Mouse (Mus musculus): ENCODE results near the gene Sprr2f. TPM values are rescaled to one million over a fixed set of nuclear protein-coding genes. Genes with fewer than 3 reads are reported as not detected.

Sprr2f gene
- polyA plus RNA-seq, 1 experiment from 2014 or later: 9.2 TPM

GRCm38 (mm10) chr3:92361619-92362018 is 3.4 kb upstream of the Sprr2f start:
- Histone ChIP-seq H3K9me3 (ENCODE audit: control insufficient read depth, low read length) (no peaks in the 10 kb centered on the region), H3K4me1 (replicated peaks; ENCODE audit: control insufficient read depth, insufficient read depth) (no peaks in the 10 kb centered on the region), H3K36me3 (ENCODE audit: control insufficient read depth, insufficient read depth, low read length) (no peaks in the 10 kb centered on the region), H3K9ac (ENCODE audit: low read length) (no peak overlapping the region), H3K4me2 (replicated peaks; ENCODE audit: low read depth) (no peak overlapping the region), H3K27ac (replicated peaks) (no peak overlapping the region), H3K4me3 (ENCODE audit: low read depth, low read length) (no peak overlapping the region), H3K27me3 (ENCODE audit: control insufficient read depth, insufficient read depth, low read length) (no peaks in the 10 kb centered on the region)
- DNase-seq (ENCODE audit: low spot score) (no peak), ATAC-seq (ENCODE audit: low FRiP score, low TSS enrichment) (no peak)
- TF ChIP-seq EP300 (optimal IDR thresholded peaks at IDR 0.05): no peak
- no peak for TF ChIP-seq CTCF (IDR thresholded peaks at IDR 0.05; ENCODE audit: low read depth)

- Histone ChIP-seq H3K4me2 (replicated peaks; ENCODE audit: low read depth) (no peak overlapping the region), H3K9ac (ENCODE audit: low read length) (no peak overlapping the region), H3K27ac (replicated peaks) (no peak overlapping the region), H3K9me3 (ENCODE audit: control insufficient read depth, low read length) (no peaks in the 10 kb centered on the region), H3K27me3 (ENCODE audit: control insufficient read depth, insufficient read depth, low read length) (no peaks in the 10 kb centered on the region), H3K36me3 (ENCODE audit: control insufficient read depth, insufficient read depth, low read length) (no peaks in the 10 kb centered on the region), H3K4me3 (ENCODE audit: low read depth, low read length) (no peak overlapping the region), H3K4me1 (replicated peaks; ENCODE audit: control insufficient read depth, insufficient read depth) (no peaks in the 10 kb centered on the region)
- no peak for TF ChIP-seq CTCF (IDR thresholded peaks at IDR 0.05; ENCODE audit: low read depth)
- TF ChIP-seq EP300 (optimal IDR thresholded peaks at IDR 0.05): no peak
- ATAC-seq (ENCODE audit: low FRiP score, low TSS enrichment): no peak
- DNase-seq (ENCODE audit: low spot score): no peak
- 70% methylated on average over 2 of the region's 2 CpGs for WGBS
These were observed 8.6 kb downstream of the Sprr2f start for GRCm38 (mm10) chr3:92373613-92374012.

GRCm38 (mm10) chr3:92385385-92385784 is 20.4 kb downstream of the Sprr2f start, which contains the start of gene Sprr2h:
Sprr2h (plus strand) TSS chr3:92385685.
- H3K4me2 ChIP-seq (replicated peaks; ENCODE audit: low read depth): no peak within 1 kb of the TSS
- no peak within 1 kb of the TSS for H3K4me3 ChIP-seq (ENCODE audit: low read depth, low read length)
- no peak for DNase-seq (ENCODE audit: low spot score)
- ATAC-seq (ENCODE audit: low FRiP score, low TSS enrichment): no peak
- no peaks in the 10 kb centered on the region for H3K4me1 ChIP-seq (replicated peaks; ENCODE audit: control insufficient read depth, insufficient read depth)
- no peak for TF ChIP-seq EP300 (optimal IDR thresholded peaks at IDR 0.05)
- TF ChIP-seq CTCF (IDR thresholded peaks at IDR 0.05; ENCODE audit: low read depth): no peak
- H3K27me3 ChIP-seq (ENCODE audit: control insufficient read depth, insufficient read depth, low read length): no peaks in the 10 kb centered on the region
- H3K36me3 ChIP-seq (ENCODE audit: control insufficient read depth, insufficient read depth, low read length): no peaks in the 10 kb centered on the region
- no peak within 1 kb of the TSS for H3K9ac ChIP-seq (ENCODE audit: low read length)
- no peak within 1 kb of the TSS for H3K27ac ChIP-seq (replicated peaks)
- WGBS: 78% methylated on average over 1 of the region's 1 CpGs
- no peaks in the 10 kb centered on the region for H3K9me3 ChIP-seq (ENCODE audit: control insufficient read depth, low read length)

- H3K27me3 ChIP-seq (ENCODE audit: control insufficient read depth, insufficient read depth, low read length): no peaks in the 10 kb centered on the region
- TF ChIP-seq CTCF (IDR thresholded peaks at IDR 0.05; ENCODE audit: low read depth) (peak; percentile 73), EP300 (optimal IDR thresholded peaks at IDR 0.05) (no peak)
- H3K9me3 ChIP-seq (ENCODE audit: control insufficient read depth, low read length): no peaks in the 10 kb centered on the region
- no peaks in the 10 kb centered on the region for H3K4me1 ChIP-seq (replicated peaks; ENCODE audit: control insufficient read depth, insufficient read depth)
- no peaks in the 10 kb centered on the region for H3K36me3 ChIP-seq (ENCODE audit: control insufficient read depth, insufficient read depth, low read length)
- no peak overlapping the region for H3K27ac ChIP-seq (replicated peaks)
- no peak overlapping the region for H3K4me2 ChIP-seq (replicated peaks; ENCODE audit: low read depth)
- WGBS: 48% methylated on average over 1 of the region's 1 CpGs
- H3K9ac ChIP-seq (ENCODE audit: low read length): no peak overlapping the region
- DNase-seq (ENCODE audit: low spot score) (no peak), ATAC-seq (ENCODE audit: low FRiP score, low TSS enrichment) (no peak)
- H3K4me3 ChIP-seq (ENCODE audit: low read depth, low read length): no peak overlapping the region
These were observed 29.3 kb downstream of the Sprr2f start for GRCm38 (mm10) chr3:92394301-92394700.

GRCm38 (mm10) chr3:92407691-92408090 is 42.7 kb downstream of the Sprr2f start, which contains the start of gene Sprr2i:
Sprr2i (plus strand) TSS chr3:92407991.
- WGBS: 93% methylated on average over 2 of the region's 2 CpGs
- TF ChIP-seq EP300 (optimal IDR thresholded peaks at IDR 0.05): no peak
- no peak for TF ChIP-seq CTCF (IDR thresholded peaks at IDR 0.05; ENCODE audit: low read depth)

More at GRCm38 (mm10) chr3:92407691-92408090, 42.7 kb downstream of the Sprr2f start, which contains the start of gene Sprr2i:
- Histone ChIP-seq H3K4me2 (replicated peaks; ENCODE audit: low read depth) (no peak within 1 kb of the TSS), H3K9me3 (ENCODE audit: control insufficient read depth, low read length) (no peaks in the 10 kb centered on the region), H3K36me3 (ENCODE audit: control insufficient read depth, insufficient read depth, low read length) (no peaks in the 10 kb centered on the region), H3K27ac (replicated peaks) (no peak within 1 kb of the TSS), H3K4me1 (replicated peaks; ENCODE audit: control insufficient read depth, insufficient read depth) (no peaks in the 10 kb centered on the region), H3K4me3 (ENCODE audit: low read depth, low read length) (no peak within 1 kb of the TSS), H3K27me3 (ENCODE audit: control insufficient read depth, insufficient read depth, low read length) (no peaks in the 10 kb centered on the region), H3K9ac (ENCODE audit: low read length) (no peak within 1 kb of the TSS)
- ATAC-seq (ENCODE audit: low FRiP score, low TSS enrichment) (no peak), DNase-seq (ENCODE audit: low spot score) (no peak)

Other genes with a start within 250 kb of the Sprr2f start
- 2.3 and 2.9 TPM in 2 replicates for gene Prr9, start 241.2 kb upstream of the Sprr2f start, polyA plus RNA-seq (2015; fragmentation: Nextera tagmentation; extraction: Ambion mirVana)
- gene Lelp1, start 222.4 kb upstream of the Sprr2f start, polyA plus RNA-seq (2015; fragmentation: Nextera tagmentation; extraction: Ambion mirVana): not detected in 2 replicates
- 181 and 190 TPM in 2 replicates for gene Sprr2a1, start 149.4 kb upstream of the Sprr2f start, polyA plus RNA-seq (2015; fragmentation: Nextera tagmentation; extraction: Ambion mirVana)
- gene Sprr2a2, start 149.3 kb upstream of the Sprr2f start, polyA plus RNA-seq (2015; fragmentation: Nextera tagmentation; extraction: Ambion mirVana): 13,620 and 14,516 TPM in 2 replicates
- gene Sprr2a3, start 79.8 kb upstream of the Sprr2f start, polyA plus RNA-seq (2015; fragmentation: Nextera tagmentation; extraction: Ambion mirVana): 712 and 819 TPM in 2 replicates
- gene Sprr2b, start 48.6 kb upstream of the Sprr2f start, polyA plus RNA-seq (2015; fragmentation: Nextera tagmentation; extraction: Ambion mirVana): 20.8 and 22.8 TPM in 2 replicates
- 65.0 and 66.5 TPM in 2 replicates for gene Sprr2d, start 26.0 kb upstream of the Sprr2f start, polyA plus RNA-seq (2015; fragmentation: Nextera tagmentation; extraction: Ambion mirVana)
- 0.33 and 0.47 TPM in 2 replicates for gene Sprr2e, start 13.0 kb upstream of the Sprr2f start, polyA plus RNA-seq (2015; fragmentation: Nextera tagmentation; extraction: Ambion mirVana)
- 2.1 TPM in 2 replicates for gene Sprr2h, start 20.5 kb downstream of the Sprr2f start, polyA plus RNA-seq (2015; fragmentation: Nextera tagmentation; extraction: Ambion mirVana)
- gene Sprr2i, start 42.8 kb downstream of the Sprr2f start, polyA plus RNA-seq (2015; fragmentation: Nextera tagmentation; extraction: Ambion mirVana): 24.7 and 26.7 TPM in 2 replicates
- 52.2 and 58.5 TPM in 2 replicates for gene Sprr2j-ps, start 52.9 kb downstream of the Sprr2f start, polyA plus RNA-seq (2015; fragmentation: Nextera tagmentation; extraction: Ambion mirVana)
- 10.3 and 10.6 TPM in 2 replicates for gene Gm9774, start 64.2 kb downstream of the Sprr2f start, polyA plus RNA-seq (2015; fragmentation: Nextera tagmentation; extraction: Ambion mirVana)
- 8.3 and 9.2 TPM in 2 replicates for gene Sprr2k, start 67.4 kb downstream of the Sprr2f start, polyA plus RNA-seq (2015; fragmentation: Nextera tagmentation; extraction: Ambion mirVana)
- gene Sprr1b, start 73.6 kb downstream of the Sprr2f start, polyA plus RNA-seq (2015; fragmentation: Nextera tagmentation; extraction: Ambion mirVana): 17.1 and 19.3 TPM in 2 replicates
- gene Sprr3, start 93.5 kb downstream of the Sprr2f start, polyA plus RNA-seq (2015; fragmentation: Nextera tagmentation; extraction: Ambion mirVana): 1,930 and 1,986 TPM in 2 replicates
- 1,567 and 1,571 TPM in 2 replicates for gene Sprr1a, start 120.7 kb downstream of the Sprr2f start, polyA plus RNA-seq (2015; fragmentation: Nextera tagmentation; extraction: Ambion mirVana)
- gene Sprr4, start 135.3 kb downstream of the Sprr2f start, polyA plus RNA-seq (2015; fragmentation: Nextera tagmentation; extraction: Ambion mirVana): 1.3 and 1.5 TPM in 2 replicates
- gene 2310046K23Rik, start 169.3 kb downstream of the Sprr2f start, polyA plus RNA-seq (2015; fragmentation: Nextera tagmentation; extraction: Ambion mirVana): not detected in 2 replicates
- 16.6 and 21.1 TPM in 2 replicates for gene Ivl, start 208.5 kb downstream of the Sprr2f start, polyA plus RNA-seq (2015; fragmentation: Nextera tagmentation; extraction: Ambion mirVana)
- not detected in 2 replicates for gene Smcp, start 223.8 kb downstream of the Sprr2f start, polyA plus RNA-seq (2015; fragmentation: Nextera tagmentation; extraction: Ambion mirVana)
- gene 2210017I01Rik, start 242.3 kb downstream of the Sprr2f start, polyA plus RNA-seq (2015; fragmentation: Nextera tagmentation; extraction: Ambion mirVana): 22.8 and 26.7 TPM in 2 replicates